Mouse (Mus musculus): ENCODE results near the gene Gm45021. TPM values are rescaled to one million over a fixed set of nuclear protein-coding genes. Genes with fewer than 3 reads are reported as not detected.
A peak's percentile ranks its signal among the peaks of the same experiment; 100 is the strongest.

Gm45021 gene
- polyA plus RNA-seq (2015; fragmentation: Nextera tagmentation; extraction: Ambion mirVana): not detected in 2 replicates

- H3K27ac ChIP-seq (ENCODE audit: low read length): peak within 1 kb of the TSS; percentile 78
- peaks cover 7% of the 10 kb centered on the region; the same call in 1 of the 2 replicates for H3K4me1 ChIP-seq (ENCODE audit: control insufficient read depth, insufficient read depth, low read length)
- H3K4me3 ChIP-seq (replicated peaks; ENCODE audit: low read length): no peak within 1 kb of the TSS
- H3K36me3 ChIP-seq (ENCODE audit: control insufficient read depth, insufficient read depth, low read length): no peaks in the 10 kb centered on the region
- no peak for ATAC-seq (ENCODE audit: insufficient read depth, low FRiP score)
- H3K27me3 ChIP-seq (ENCODE audit: control insufficient read depth, insufficient read depth, low read length): no peaks in the 10 kb centered on the region
- WGBS: 36% methylated on average over 6 of the region's 6 CpGs
- H3K4me2 ChIP-seq (ENCODE audit: low read depth, low read length): no peak within 1 kb of the TSS
- H3K9ac ChIP-seq (ENCODE audit: low read length): no peak within 1 kb of the TSS
- no peaks in the 10 kb centered on the region for H3K9me3 ChIP-seq (replicated peaks; ENCODE audit: control insufficient read depth, low read length)
Observed at GRCm38 (mm10) chr6:48589194-48589750, at the start of gene Gm45021. TSS of gene Gm45021 (plus strand) at chr6:48589610.

GRCm38 (mm10) chr6:48539860-48540259 is 49.5 kb upstream of the Gm45021 start:
- H3K4me3 ChIP-seq (replicated peaks; ENCODE audit: low read length): no peak overlapping the region
- H3K4me1 ChIP-seq (ENCODE audit: control insufficient read depth, insufficient read depth, low read length): peaks cover 16% of the 10 kb centered on the region; the same call in 1 of the 2 replicates
- H3K27me3 ChIP-seq (ENCODE audit: control insufficient read depth, insufficient read depth, low read length): no peaks in the 10 kb centered on the region
- H3K36me3 ChIP-seq (ENCODE audit: control insufficient read depth, insufficient read depth, low read length): no peaks in the 10 kb centered on the region
- H3K9ac ChIP-seq (ENCODE audit: low read length): no peak overlapping the region
- 65% methylated on average over 5 of the region's 5 CpGs for WGBS
- H3K9me3 ChIP-seq (replicated peaks; ENCODE audit: control insufficient read depth, low read length): no peaks in the 10 kb centered on the region
- H3K27ac ChIP-seq (ENCODE audit: low read length): no peak overlapping the region
- H3K4me2 ChIP-seq (ENCODE audit: low read depth, low read length): no peak overlapping the region
- no peak for ATAC-seq (ENCODE audit: insufficient read depth, low FRiP score)

- 42% methylated on average over 3 of the region's 3 CpGs for WGBS
- Histone ChIP-seq H3K4me3 (replicated peaks; ENCODE audit: low read length) (no peak overlapping the region), H3K27ac (ENCODE audit: low read length) (no peak overlapping the region), H3K36me3 (ENCODE audit: control insufficient read depth, insufficient read depth, low read length) (no peaks in the 10 kb centered on the region), H3K9me3 (replicated peaks; ENCODE audit: control insufficient read depth, low read length) (no peaks in the 10 kb centered on the region), H3K27me3 (ENCODE audit: control insufficient read depth, insufficient read depth, low read length) (no peaks in the 10 kb centered on the region), H3K4me1 (ENCODE audit: control insufficient read depth, insufficient read depth, low read length) (peaks cover 16% of the 10 kb centered on the region; the same call in 1 of the 2 replicates), H3K9ac (ENCODE audit: low read length) (no peak overlapping the region), H3K4me2 (ENCODE audit: low read depth, low read length) (no peak overlapping the region)
- no peak for ATAC-seq (ENCODE audit: insufficient read depth, low FRiP score)
Observed at GRCm38 (mm10) chr6:48540721-48541120, 48.7 kb upstream of the Gm45021 start.

- Histone ChIP-seq H3K9me3 (replicated peaks; ENCODE audit: control insufficient read depth, low read length) (no peaks in the 10 kb centered on the region), H3K9ac (ENCODE audit: low read length) (no peak overlapping the region), H3K27ac (ENCODE audit: low read length) (no peak overlapping the region), H3K4me2 (ENCODE audit: low read depth, low read length) (no peak overlapping the region), H3K4me3 (replicated peaks; ENCODE audit: low read length) (no peak overlapping the region), H3K4me1 (ENCODE audit: control insufficient read depth, insufficient read depth, low read length) (peaks cover 16% of the 10 kb centered on the region; the same call in 1 of the 2 replicates), H3K27me3 (ENCODE audit: control insufficient read depth, insufficient read depth, low read length) (no peaks in the 10 kb centered on the region), H3K36me3 (ENCODE audit: control insufficient read depth, insufficient read depth, low read length) (no peaks in the 10 kb centered on the region)
- ATAC-seq (ENCODE audit: insufficient read depth, low FRiP score): no peak
- WGBS: 25% methylated on average over 7 of the region's 7 CpGs
Observed at GRCm38 (mm10) chr6:48541560-48542450, 47.6 kb upstream of the Gm45021 start.

GRCm38 (mm10) chr6:48542631-48543030 is 46.8 kb upstream of the Gm45021 start:
- Histone ChIP-seq H3K36me3 (ENCODE audit: control insufficient read depth, insufficient read depth, low read length) (no peaks in the 10 kb centered on the region), H3K4me2 (ENCODE audit: low read depth, low read length) (no peak overlapping the region), H3K9me3 (replicated peaks; ENCODE audit: control insufficient read depth, low read length) (no peaks in the 10 kb centered on the region), H3K27me3 (ENCODE audit: control insufficient read depth, insufficient read depth, low read length) (no peaks in the 10 kb centered on the region), H3K27ac (ENCODE audit: low read length) (no peak overlapping the region), H3K4me1 (ENCODE audit: control insufficient read depth, insufficient read depth, low read length) (0 out of 2 replicates have a peak, but pooled peaks cover 9% of the 10 kb centered on the region), H3K9ac (ENCODE audit: low read length) (no peak overlapping the region), H3K4me3 (replicated peaks; ENCODE audit: low read length) (no peak overlapping the region)
- WGBS: 77% methylated on average over 3 of the region's 3 CpGs
- ATAC-seq (ENCODE audit: insufficient read depth, low FRiP score): no peak

- no peak for ATAC-seq (ENCODE audit: insufficient read depth, low FRiP score)
- 0 out of 2 replicates have a peak, but pooled peaks cover 7% of the 10 kb centered on the region for H3K4me1 ChIP-seq (ENCODE audit: control insufficient read depth, insufficient read depth, low read length)
- 76% methylated on average over 5 of the region's 5 CpGs for WGBS
Observed at GRCm38 (mm10) chr6:48545251-48545650, 44.2 kb upstream of the Gm45021 start.

GRCm38 (mm10) chr6:48546271-48546670 is 43.1 kb upstream of the Gm45021 start:
- WGBS: 44% methylated on average over 1 of the region's 1 CpGs
- H3K9me3 ChIP-seq (replicated peaks; ENCODE audit: control insufficient read depth, low read length): no peaks in the 10 kb centered on the region
- no peak overlapping the region for H3K9ac ChIP-seq (ENCODE audit: low read length)
- no peaks in the 10 kb centered on the region for H3K36me3 ChIP-seq (ENCODE audit: control insufficient read depth, insufficient read depth, low read length)
- H3K27ac ChIP-seq (ENCODE audit: low read length): no peak overlapping the region
- no peak overlapping the region for H3K4me2 ChIP-seq (ENCODE audit: low read depth, low read length)
- H3K4me1 ChIP-seq (ENCODE audit: control insufficient read depth, insufficient read depth, low read length): 0 out of 2 replicates have a peak, but pooled peaks cover 7% of the 10 kb centered on the region
- H3K4me3 ChIP-seq (replicated peaks; ENCODE audit: low read length): no peak overlapping the region
- no peak for ATAC-seq (ENCODE audit: insufficient read depth, low FRiP score)
- no peaks in the 10 kb centered on the region for H3K27me3 ChIP-seq (ENCODE audit: control insufficient read depth, insufficient read depth, low read length)

More at GRCm38 (mm10) chr6:48545251-48545650, 44.2 kb upstream of the Gm45021 start:
- Histone ChIP-seq H3K4me2 (ENCODE audit: low read depth, low read length) (no peak overlapping the region), H3K27me3 (ENCODE audit: control insufficient read depth, insufficient read depth, low read length) (no peaks in the 10 kb centered on the region), H3K4me3 (replicated peaks; ENCODE audit: low read length) (no peak overlapping the region), H3K9ac (ENCODE audit: low read length) (no peak overlapping the region), H3K36me3 (ENCODE audit: control insufficient read depth, insufficient read depth, low read length) (no peaks in the 10 kb centered on the region), H3K9me3 (replicated peaks; ENCODE audit: control insufficient read depth, low read length) (no peaks in the 10 kb centered on the region), H3K27ac (ENCODE audit: low read length) (no peak overlapping the region)

GRCm38 (mm10) chr6:48546858-48547257 is 42.6 kb upstream of the Gm45021 start:
- no peaks in the 10 kb centered on the region for H3K9me3 ChIP-seq (replicated peaks; ENCODE audit: control insufficient read depth, low read length)
- H3K36me3 ChIP-seq (ENCODE audit: control insufficient read depth, insufficient read depth, low read length): no peaks in the 10 kb centered on the region
- no peak for ATAC-seq (ENCODE audit: insufficient read depth, low FRiP score)
- no peak overlapping the region for H3K4me3 ChIP-seq (replicated peaks; ENCODE audit: low read length)
- H3K9ac ChIP-seq (ENCODE audit: low read length): no peak overlapping the region
- no peak overlapping the region for H3K27ac ChIP-seq (ENCODE audit: low read length)
- no peaks in the 10 kb centered on the region for H3K27me3 ChIP-seq (ENCODE audit: control insufficient read depth, insufficient read depth, low read length)
- no peak overlapping the region for H3K4me2 ChIP-seq (ENCODE audit: low read depth, low read length)
- 0 out of 2 replicates have a peak, but pooled peaks cover 4% of the 10 kb centered on the region for H3K4me1 ChIP-seq (ENCODE audit: control insufficient read depth, insufficient read depth, low read length)
- 38% methylated on average over 4 of the region's 4 CpGs for WGBS

- Histone ChIP-seq H3K36me3 (ENCODE audit: control insufficient read depth, insufficient read depth, low read length) (no peaks in the 10 kb centered on the region), H3K9me3 (replicated peaks; ENCODE audit: control insufficient read depth, low read length) (no peaks in the 10 kb centered on the region), H3K4me1 (ENCODE audit: control insufficient read depth, insufficient read depth, low read length) (no peaks in the 10 kb centered on the region), H3K9ac (ENCODE audit: low read length) (no peak overlapping the region), H3K4me2 (ENCODE audit: low read depth, low read length) (no peak overlapping the region), H3K27me3 (ENCODE audit: control insufficient read depth, insufficient read depth, low read length) (no peaks in the 10 kb centered on the region), H3K27ac (ENCODE audit: low read length) (no peak overlapping the region), H3K4me3 (replicated peaks; ENCODE audit: low read length) (no peak overlapping the region)
- ATAC-seq (ENCODE audit: insufficient read depth, low FRiP score): no peak
- 79% methylated on average over 6 of the region's 6 CpGs for WGBS
Observed at GRCm38 (mm10) chr6:48548314-48548713, 41.1 kb upstream of the Gm45021 start.

All from stomach, embryonic 16.5 days (tissue).